Mouse (Mus musculus) heart, adult 11 months (tissue): ENCODE results near the gene Tdp2.

ENCODE experiments used
- DNase-seq: peaks from one replicate; pipeline ENCODE4 v3.0.0; 2022

The Tdp2 gene

DNA sequence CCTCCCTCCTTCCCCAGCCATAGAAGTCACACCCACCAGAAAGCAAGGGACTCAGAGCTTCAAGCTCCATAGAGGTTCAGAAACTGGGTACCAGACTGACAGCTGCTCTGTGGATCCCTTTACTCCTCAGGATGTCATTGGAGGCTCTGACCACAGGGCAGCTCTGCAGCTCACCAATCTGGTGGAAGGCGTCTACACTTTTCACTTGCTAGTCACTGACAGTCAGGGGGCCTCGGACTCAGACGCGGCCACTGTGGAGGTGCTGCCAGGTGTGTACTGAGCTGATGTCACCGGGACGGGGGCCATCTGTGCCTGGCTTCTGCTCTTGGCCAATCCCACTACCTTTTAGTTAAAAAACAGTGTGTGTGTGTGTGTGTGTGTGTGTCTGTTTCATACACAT is 50.9 kb downstream of the Tdp2 start:
- DNase-seq: peak; percentile 81

DNA sequence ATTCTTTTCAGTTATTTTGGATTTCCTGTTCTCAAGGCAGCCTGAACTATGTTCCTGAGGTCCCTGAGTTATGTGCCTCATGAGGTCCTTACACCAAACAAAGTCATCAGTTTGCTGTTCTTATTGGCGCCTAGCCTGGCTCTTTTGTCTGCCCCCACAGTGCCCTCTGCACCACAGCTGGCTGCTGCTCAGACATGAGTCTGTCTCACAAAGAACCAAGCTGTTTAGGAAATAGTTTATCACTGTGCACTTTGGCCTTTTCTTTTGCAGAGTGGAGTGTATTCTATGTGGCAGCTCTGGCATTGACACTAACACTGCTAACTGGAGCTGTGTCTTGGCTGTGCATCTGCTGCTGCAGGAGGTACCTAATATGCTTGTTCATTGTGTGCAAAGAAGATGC is 58.1 kb downstream of the Tdp2 start:
- no peak for DNase-seq
